ENCODE assay signal across 14 mouse cellular contexts in the genomic region with DNA sequence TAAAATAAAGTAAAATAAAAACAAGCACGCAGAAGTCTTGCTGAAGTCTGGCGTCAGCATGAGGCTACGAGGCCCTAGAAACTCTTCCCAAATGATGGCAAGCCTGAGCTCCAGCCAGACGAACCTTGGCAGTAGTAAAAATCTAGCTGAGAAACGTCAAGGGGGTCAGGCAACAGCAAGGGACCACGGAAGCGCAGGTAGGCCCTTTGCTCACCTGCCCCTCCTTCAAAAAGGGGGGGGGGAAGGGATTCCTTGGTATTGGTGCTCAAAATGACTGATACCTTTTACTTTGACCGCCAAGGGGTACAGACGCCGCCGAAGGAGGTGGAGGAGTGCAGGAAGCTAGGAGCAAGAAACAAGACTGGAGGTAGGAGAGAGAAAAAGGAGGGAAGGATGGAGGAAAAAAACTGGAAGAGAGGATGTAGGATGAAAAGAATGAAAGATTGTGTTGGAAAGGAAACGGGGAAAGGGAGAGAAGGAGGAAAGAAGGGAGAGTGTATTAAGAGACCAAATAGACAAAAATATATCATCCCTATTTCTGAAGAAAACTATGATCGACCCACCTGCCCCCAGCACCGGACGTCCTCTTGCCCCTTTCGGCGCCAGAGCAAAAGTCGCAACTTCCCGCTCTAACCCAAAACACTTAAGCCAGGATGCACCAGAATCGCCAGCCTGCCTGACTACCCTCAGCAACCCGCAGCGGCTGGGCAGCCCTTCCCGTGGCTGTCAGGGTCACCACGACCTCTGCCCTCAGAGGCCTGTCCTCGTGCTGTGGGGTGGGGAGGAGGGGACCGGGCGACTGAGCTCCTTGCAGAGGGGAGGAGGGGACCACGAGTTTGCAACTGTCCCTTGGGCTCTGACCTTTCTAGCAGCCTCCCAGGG. TPM values are rescaled to one million over a fixed set of nuclear protein-coding genes. Genes with fewer than 3 reads are reported as not detected.
A peak's percentile ranks its signal among the peaks of the same experiment; 100 is the strongest.
DNase-seq lines count a peak whose midpoint lies in the region; ATAC-seq and TF ChIP-seq lines count a peak whose summit lies in the region.
"Had no signal": no experiment of that assay in that cellular context is flagged by ENCODE, and none has a peak within 500 bp of the region (broad histone marks: within the 10 kb centered on the region; RNA-seq: fewer than 3 reads in every experiment).

No protein-coding gene starts in this region.

- peak overlapping the region; percentile 36 for H3K4me3 ChIP-seq in hindbrain, embryonic 10.5 days
- no peak overlapping the region for H3K4me3 ChIP-seq in hindbrain, embryonic 16.5 days (ENCODE audit: low read length)
- peak overlapping the region; percentile 13; the same call in 1 of the 2 replicates for H3K4me3 ChIP-seq in ES-Bruce4 (ENCODE audit: low read depth, low read length)
- peak overlapping the region; percentile 3; the same call in 1 of the 2 replicates for H3K4me3 ChIP-seq in hindbrain, embryonic 12.5 days
- peak overlapping the region; percentile 2 for H3K4me3 ChIP-seq in midbrain, embryonic 13.5 days (replicated peaks)

- no peak for DNase-seq in hindbrain, embryonic 10.5 days (ENCODE audit: low spot score)
- DNase-seq in retina, postnatal 1 day, result no peak
- no peak for DNase-seq in cerebellum, adult 18-20 months
- no peak for DNase-seq in ovary, postnatal 36 days (ENCODE audit: low spot score)
- DNase-seq: adrenal gland, adult 2 months; kidney, adult 2 months; lung, embryonic 14.5 days; right cerebral cortex, postnatal 25 days had no signal

- H3K36me3 ChIP-seq in hindbrain, embryonic 10.5 days, result no peaks in the 10 kb centered on the region
- no peaks in the 10 kb centered on the region for H3K36me3 ChIP-seq in hindbrain, embryonic 16.5 days (ENCODE audit: control insufficient read depth, insufficient read depth, low read length)
- H3K36me3 ChIP-seq in ES-Bruce4 (ENCODE audit: control insufficient read depth, insufficient read depth, low read length, poor library complexity, severe bottlenecking), result no peaks in the 10 kb centered on the region
- H3K36me3 ChIP-seq in hindbrain, embryonic 12.5 days, result no peaks in the 10 kb centered on the region
- H3K36me3 ChIP-seq in midbrain, embryonic 13.5 days, result no peaks in the 10 kb centered on the region

- TF ChIP-seq POLR2A in ES-Bruce4 (IDR thresholded peaks at IDR 0.05; ENCODE audit: insufficient read depth, low read length), result no peak

- H3K9ac ChIP-seq in hindbrain, embryonic 16.5 days (ENCODE audit: low read depth, low read length), result no peak overlapping the region
- no peak overlapping the region for H3K9ac ChIP-seq in ES-Bruce4 (ENCODE audit: low read depth, poor library complexity, severe bottlenecking)
- no peak overlapping the region for H3K9ac ChIP-seq in hindbrain, embryonic 12.5 days
- peak overlapping the region; percentile 26; the same call in 1 of the 2 replicates for H3K9ac ChIP-seq in midbrain, embryonic 13.5 days (replicated peaks)
- H3K9ac ChIP-seq: lung, embryonic 14.5 days had no signal

- TF ChIP-seq CTCF in ES-Bruce4 (IDR thresholded peaks at IDR 0.05; ENCODE audit: low read depth, low read length), result no peak

- peak overlapping the region; percentile 54; the same call in 1 of the 2 replicates for H3K27ac ChIP-seq in hindbrain, embryonic 10.5 days
- no peak overlapping the region for H3K27ac ChIP-seq in hindbrain, embryonic 16.5 days (ENCODE audit: low read depth, low read length)
- no peak overlapping the region for H3K27ac ChIP-seq in ES-Bruce4 (ENCODE audit: insufficient read depth, low read length)
- H3K27ac ChIP-seq in hindbrain, embryonic 12.5 days, result 0 out of 2 replicates have a peak overlapping the region, but pooled peaks have one; percentile 13
- H3K27ac ChIP-seq in midbrain, embryonic 13.5 days, result no peak overlapping the region

- peaks cover 100% of the 10 kb centered on the region for H3K27me3 ChIP-seq in hindbrain, embryonic 10.5 days (ENCODE audit: insufficient read depth, poor library complexity, severe bottlenecking)
- H3K27me3 ChIP-seq in hindbrain, embryonic 16.5 days (replicated peaks; ENCODE audit: control insufficient read depth, insufficient read depth, low read length), result peaks cover 47% of the 10 kb centered on the region
- peaks cover 38% of the 10 kb centered on the region for H3K27me3 ChIP-seq in ES-Bruce4 (ENCODE audit: control insufficient read depth, insufficient read depth, low read length, poor library complexity, severe bottlenecking)
- peaks cover 95% of the 10 kb centered on the region for H3K27me3 ChIP-seq in hindbrain, embryonic 12.5 days
- peaks cover 91% of the 10 kb centered on the region for H3K27me3 ChIP-seq in midbrain, embryonic 13.5 days

- H3K9me3 ChIP-seq in hindbrain, embryonic 10.5 days, result no peaks in the 10 kb centered on the region
- no peaks in the 10 kb centered on the region for H3K9me3 ChIP-seq in hindbrain, embryonic 16.5 days (ENCODE audit: control insufficient read depth, low read length)
- no peaks in the 10 kb centered on the region for H3K9me3 ChIP-seq in ES-Bruce4 (replicated peaks; ENCODE audit: control insufficient read depth, insufficient read depth, low read length, poor library complexity, severe bottlenecking)
- no peaks in the 10 kb centered on the region for H3K9me3 ChIP-seq in hindbrain, embryonic 12.5 days (replicated peaks)
- no peaks in the 10 kb centered on the region for H3K9me3 ChIP-seq in midbrain, embryonic 13.5 days

- ATAC-seq in hindbrain, embryonic 16.5 days, result no peak
- no peak for ATAC-seq in hindbrain, embryonic 12.5 days (ENCODE audit: low FRiP score)
- ATAC-seq in midbrain, embryonic 13.5 days, result no peak

- TF ChIP-seq EP300 in ES-Bruce4 (IDR thresholded peaks at IDR 0.05; ENCODE audit: insufficient read depth, low read depth, low read length), result no peak

- 1% methylated on average over 28 of the region's 28 CpGs for WGBS in hindbrain, embryonic 10.5 days
- 1% methylated on average over 27 of the region's 28 CpGs for WGBS in hindbrain, embryonic 16.5 days
- WGBS in hindbrain, embryonic 12.5 days, result 1% methylated on average over 28 of the region's 28 CpGs
- 1% methylated on average over 28 of the region's 28 CpGs for WGBS in midbrain, embryonic 13.5 days

- no peak overlapping the region for H3K4me2 ChIP-seq in hindbrain, embryonic 16.5 days (ENCODE audit: low read length)
- peak overlapping the region; percentile 16 for H3K4me2 ChIP-seq in hindbrain, embryonic 12.5 days (replicated peaks)
- peak overlapping the region; percentile 19 for H3K4me2 ChIP-seq in midbrain, embryonic 13.5 days (replicated peaks)
- H3K4me2 ChIP-seq: lung, embryonic 14.5 days had no signal

- H3K4me1 ChIP-seq in hindbrain, embryonic 10.5 days (replicated peaks), result peaks cover 62% of the 10 kb centered on the region
- peaks cover 8% of the 10 kb centered on the region for H3K4me1 ChIP-seq in hindbrain, embryonic 16.5 days (ENCODE audit: control insufficient read depth, insufficient read depth, low read depth, low read length)
- H3K4me1 ChIP-seq in ES-Bruce4 (ENCODE audit: control insufficient read depth, insufficient read depth, low read length), result no peaks in the 10 kb centered on the region
- H3K4me1 ChIP-seq in hindbrain, embryonic 12.5 days, result peaks cover 24% of the 10 kb centered on the region
- H3K4me1 ChIP-seq in midbrain, embryonic 13.5 days (replicated peaks), result peaks cover 23% of the 10 kb centered on the region

RNA-seq across cellular contexts. Expression of a gene that starts 8.3 kb away (rescaled TPM):
- polyA plus RNA-seq in hindbrain, embryonic 10.5 days (2016; fragmentation: Nextera tagmentation; extraction: Ambion mirVana), result 10.8 and 12.2 TPM in 2 replicates
- polyA plus RNA-seq in hindbrain, embryonic 16.5 days (2015; fragmentation: Nextera tagmentation; extraction: Ambion mirVana), result 3.4 and 4.6 TPM in 2 replicates
- 0.44 TPM in 1 of 2 replicates, not detected in the other for polyA plus RNA-seq in ES-Bruce4 (2011; ENCODE audit: insufficient read depth, insufficient read length, low read depth, missing spikeins)
- 9.3 and 11.7 TPM in 2 replicates for polyA plus RNA-seq in hindbrain, embryonic 12.5 days (2016; fragmentation: Nextera tagmentation; extraction: Ambion mirVana)
- 10.4 and 10.7 TPM in 2 replicates for polyA plus RNA-seq in midbrain, embryonic 13.5 days (2015; fragmentation: Nextera tagmentation; extraction: Ambion mirVana)
- polyA plus RNA-seq: gonadal fat pad, adult 2 months; heart, postnatal 0 days; kidney, adult 2 months; lung, embryonic 14.5 days had no signal

Comparison
In these comparisons a context has a peak if more than half of its experiments do, and no peak if none do; other contexts are left out.
1. H3K27ac ChIP-seq: peak in hindbrain, embryonic 10.5 days (single experiment) and hindbrain, embryonic 12.5 days (single experiment); none in hindbrain, embryonic 16.5 days (single experiment), ES-Bruce4 (single experiment) and midbrain, embryonic 13.5 days (single experiment).